Mouse (Mus musculus) bone marrow macrophage, adult 2 months (primary cell): ENCODE data around the gene Simc1. TPM values are rescaled to one million over a fixed set of nuclear protein-coding genes. Genes with fewer than 3 reads are reported as not detected.

Experiments
- H3K27ac ChIP-seq: 2 replicates; pipeline ENCODE4 v1.5.1; 2012; ENCODE audit warnings: low read depth, low read length; ENCODE audit not compliant: insufficient read depth
- H3K4me1 ChIP-seq: 2 replicates; pipeline ENCODE4 v1.6.1; 2012; ENCODE audit warnings: low read length; ENCODE audit not compliant: control insufficient read depth, insufficient read depth
- H3K4me3 ChIP-seq: 2 replicates; pipeline ENCODE4 v1.5.1; 2012; ENCODE audit warnings: mild to moderate bottlenecking, low read length, moderate library complexity; ENCODE audit not compliant: insufficient read depth
- CTCF ChIP-seq: IDR thresholded peaks from 2 replicates; pipeline ENCODE4 v1.5.1; 2012; ENCODE audit warnings: low read depth, mild to moderate bottlenecking, low read length, moderate library complexity
- POLR2A ChIP-seq: IDR thresholded peaks from 2 replicates; pipeline ENCODE4 v1.6.1; 2012; ENCODE audit warnings: mild to moderate bottlenecking, low read depth, low read length, borderline replicate concordance
- polyA plus RNA-seq: library from polyadenylated mRNA; stranded (reverse); fragments of >200 nt; gene quantifications from 2 replicates; pipeline ENCODE4 v1.2.4, GENCODE M21; 2012; ENCODE audit not compliant: missing spikeins, insufficient read depth, insufficient read length

The Simc1 gene
- polyA plus RNA-seq, 1 experiment: 3.6 TPM

DNA sequence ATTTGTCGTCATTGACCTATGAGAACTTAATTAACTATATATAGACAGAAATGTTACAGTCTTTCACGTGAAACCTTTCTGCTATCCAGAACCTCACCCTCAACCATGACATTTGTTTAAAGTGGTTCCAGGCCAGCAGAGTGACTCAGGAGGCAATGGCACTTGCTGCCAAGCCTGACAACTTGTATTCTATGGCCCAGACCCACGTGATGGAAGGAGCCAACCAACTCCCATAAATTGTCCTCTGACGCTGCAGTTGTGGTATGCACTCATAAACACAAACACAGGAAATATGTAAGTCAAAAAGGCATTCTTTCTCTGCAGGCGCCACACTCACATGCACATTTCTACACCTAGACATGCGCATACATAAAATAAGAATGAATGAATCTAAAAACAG is 23.6 kb downstream of the Simc1 start:
- TF ChIP-seq CTCF (no peak), POLR2A (no peak)

DNA sequence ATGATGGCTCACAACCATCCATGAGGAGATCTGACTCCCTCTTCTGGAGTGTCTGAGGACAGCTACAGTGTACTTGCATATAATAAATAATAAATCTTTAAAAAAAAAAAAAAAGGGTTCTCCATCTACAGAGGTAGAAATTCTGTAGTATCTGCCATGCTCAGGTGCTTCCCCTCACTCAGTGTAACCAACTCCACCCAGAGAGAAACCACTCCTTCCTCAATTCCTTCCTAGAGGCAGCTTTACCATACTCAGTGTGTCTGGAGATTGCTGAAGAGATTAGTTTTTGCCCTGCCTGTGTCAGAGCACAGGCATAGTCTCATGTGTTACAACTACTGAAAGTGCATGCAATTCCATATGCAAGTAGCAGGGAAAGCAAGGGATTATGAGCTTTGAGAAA is 28.6 kb downstream of the Simc1 start:
- H3K27ac ChIP-seq: no peak overlapping the region
- TF ChIP-seq CTCF (no peak), POLR2A (no peak)
- H3K4me3 ChIP-seq: no peak overlapping the region
- H3K4me1 ChIP-seq: 0 out of 2 replicates have a peak, but pooled peaks cover 3% of the 10 kb centered on the region

More for the DNA sequence above, 23.6 kb downstream of the Simc1 start:
- Histone ChIP-seq H3K4me1 (no peaks in the 10 kb centered on the region), H3K27ac (no peak overlapping the region), H3K4me3 (no peak overlapping the region)

DNA sequence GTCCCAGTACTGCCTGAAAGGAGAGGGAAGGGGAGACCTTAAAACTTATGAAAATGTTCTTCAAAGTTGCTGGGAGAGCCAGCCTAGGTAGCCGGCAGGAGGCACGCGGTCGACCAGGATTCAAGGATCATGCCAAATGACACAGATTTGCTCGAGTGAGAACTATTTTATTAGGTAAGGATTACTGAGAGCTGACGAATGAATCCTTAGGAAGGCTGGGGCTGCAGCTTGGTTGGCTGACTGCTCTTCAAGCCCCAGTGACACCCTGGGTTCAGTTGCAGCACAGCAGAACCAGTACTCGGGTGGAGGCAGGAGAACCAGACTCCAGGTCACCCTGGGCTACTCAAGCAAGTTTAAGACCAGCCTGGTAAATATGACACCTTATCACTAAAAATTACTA is 44.5 kb downstream of the Simc1 start:
- Histone ChIP-seq H3K4me3 (no peak overlapping the region), H3K4me1 (no peaks in the 10 kb centered on the region), H3K27ac (no peak overlapping the region)
- TF ChIP-seq POLR2A: no peak
- TF ChIP-seq CTCF: no peak

DNA sequence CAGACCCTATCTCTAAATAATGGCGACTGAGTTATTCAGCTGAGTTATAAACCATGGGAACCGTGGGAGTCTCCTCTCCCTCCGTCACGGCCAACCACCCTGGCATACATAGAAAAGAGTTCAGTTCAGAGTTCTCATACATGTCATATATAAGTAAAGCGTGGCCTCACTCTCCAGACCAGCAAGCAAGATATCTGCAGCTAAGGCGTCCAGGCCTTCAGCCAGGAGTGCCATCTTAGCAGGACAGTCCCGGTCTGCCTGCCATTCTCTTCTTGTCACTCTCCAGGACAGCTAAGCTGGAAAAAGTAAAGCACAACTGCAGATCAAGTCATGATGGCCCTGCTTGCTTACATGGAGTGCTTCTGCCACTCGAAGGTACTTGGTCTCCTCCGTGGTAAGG is 52.6 kb downstream of the Simc1 start:
- TF ChIP-seq POLR2A: no peak

DNA sequence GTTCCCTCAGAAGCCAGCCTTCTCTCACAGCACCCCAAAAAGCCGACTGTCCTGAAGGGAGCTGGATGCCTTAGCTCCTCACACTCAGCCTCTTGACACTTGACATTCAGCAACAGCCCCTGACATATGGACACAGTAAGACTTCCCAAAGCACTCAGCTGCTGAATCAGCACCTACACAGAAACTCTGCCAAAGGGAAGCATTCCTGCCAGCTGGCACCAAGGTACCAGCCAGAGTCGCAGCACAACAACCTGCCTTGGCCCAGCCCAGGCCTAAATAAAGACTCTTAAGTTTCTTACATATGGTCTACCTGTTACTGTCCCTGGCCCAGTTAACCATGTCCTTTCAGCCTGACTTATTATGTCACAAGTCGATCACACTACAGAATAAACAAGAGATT is 53.2 kb downstream of the Simc1 start:
- TF ChIP-seq POLR2A (no peak), CTCF (no peak)
- Histone ChIP-seq H3K4me3 (no peak overlapping the region), H3K4me1 (no peaks in the 10 kb centered on the region), H3K27ac (no peak overlapping the region)

More for the DNA sequence above, 52.6 kb downstream of the Simc1 start:
- Histone ChIP-seq H3K4me3 (no peak overlapping the region), H3K4me1 (no peaks in the 10 kb centered on the region), H3K27ac (no peak overlapping the region)

DNA sequence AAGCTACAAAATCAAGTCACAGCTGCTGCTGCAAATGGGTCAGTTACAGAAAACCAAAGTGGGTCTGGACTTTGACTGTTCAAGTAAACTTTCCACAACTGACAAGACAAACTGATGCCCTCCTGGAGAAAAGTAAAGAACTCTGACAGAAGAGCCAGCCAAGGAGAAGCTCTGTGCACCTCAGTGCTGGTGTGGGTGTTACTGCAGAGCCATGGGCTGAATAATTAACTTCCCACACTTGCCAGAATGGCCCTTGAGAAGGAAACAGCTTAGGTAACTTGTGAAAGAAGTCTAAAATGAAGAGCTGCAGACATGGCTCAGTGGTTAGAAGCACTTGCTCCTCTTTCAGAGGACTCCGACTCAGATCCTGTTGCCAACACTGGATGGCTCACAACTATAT is 54.1 kb downstream of the Simc1 start:
- Histone ChIP-seq H3K4me3 (no peak overlapping the region), H3K4me1 (no peaks in the 10 kb centered on the region), H3K27ac (no peak overlapping the region)
- TF ChIP-seq POLR2A: no peak
- TF ChIP-seq CTCF: no peak

DNA sequence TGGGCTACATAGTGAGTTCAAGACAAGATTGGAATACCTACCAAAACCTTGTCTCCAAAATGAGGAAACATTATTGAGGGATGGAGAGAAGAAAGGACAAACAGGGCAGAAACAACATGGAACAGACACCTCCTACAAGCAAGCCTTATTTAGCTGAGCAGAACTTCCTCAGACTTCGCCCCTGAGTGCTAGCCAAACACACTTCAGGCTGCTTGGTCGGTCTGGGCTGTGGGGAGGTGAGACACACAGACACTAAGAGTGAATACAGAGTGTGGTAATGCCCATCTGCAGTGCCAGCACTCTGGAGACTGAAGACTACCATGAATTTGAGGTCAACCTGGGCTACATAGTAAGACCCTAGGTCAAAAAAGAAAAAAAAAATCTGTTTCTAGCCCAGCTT is 56.1 kb downstream of the Simc1 start:
- peaks cover 3% of the 10 kb centered on the region; the same call in 1 of the 2 replicates for H3K4me1 ChIP-seq
- no peak for TF ChIP-seq POLR2A
- no peak for TF ChIP-seq CTCF
- H3K4me3 ChIP-seq: no peak overlapping the region
- H3K27ac ChIP-seq: no peak overlapping the region

DNA sequence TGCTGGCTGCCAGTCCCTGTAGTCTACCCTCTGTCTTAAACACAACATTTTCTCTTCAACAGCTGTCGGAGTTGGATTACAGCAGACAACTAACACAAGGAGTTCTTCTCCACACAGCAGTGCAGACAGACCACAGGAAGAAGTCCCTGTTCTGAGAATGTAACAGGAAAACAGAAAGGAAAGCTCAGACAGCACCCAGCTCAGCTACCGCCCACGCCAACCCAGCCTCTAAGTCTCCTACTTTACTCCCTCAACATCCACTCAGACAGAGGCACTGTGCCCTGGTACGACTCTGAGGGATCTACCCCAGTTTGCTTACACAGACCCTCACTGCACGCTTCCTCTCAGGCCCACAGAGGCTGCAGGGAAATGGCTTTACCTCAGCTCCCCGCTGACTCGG is 57.0 kb downstream of the Simc1 start:
- Histone ChIP-seq H3K4me3 (no peak overlapping the region), H3K4me1 (peaks cover 3% of the 10 kb centered on the region; the same call in 1 of the 2 replicates), H3K27ac (no peak overlapping the region)
- TF ChIP-seq POLR2A (no peak), CTCF (no peak)

DNA sequence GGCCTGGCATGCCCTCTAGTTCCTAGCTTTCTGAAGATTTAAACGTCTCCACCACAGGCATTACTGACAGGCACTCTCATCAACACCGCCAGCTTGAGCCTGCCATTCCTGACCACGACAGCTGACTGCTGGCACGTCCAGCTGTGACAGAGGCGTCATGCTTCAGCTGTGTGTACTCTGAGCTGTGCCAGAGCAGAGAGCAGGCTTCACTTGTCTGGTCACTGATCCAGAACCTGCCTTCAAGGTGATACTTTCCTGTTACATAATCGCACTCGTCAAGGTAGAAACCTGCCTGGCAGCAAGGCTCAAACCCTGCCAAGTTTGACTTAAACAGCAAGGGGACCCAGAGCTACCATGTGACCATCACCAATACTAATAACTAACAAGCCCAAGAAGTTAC is 59.0 kb downstream of the Simc1 start:
- H3K4me3 ChIP-seq: no peak overlapping the region
- H3K4me1 ChIP-seq: peaks cover 5% of the 10 kb centered on the region; the same call in 1 of the 2 replicates
- H3K27ac ChIP-seq: no peak overlapping the region
- TF ChIP-seq CTCF (no peak), POLR2A (no peak)

DNA sequence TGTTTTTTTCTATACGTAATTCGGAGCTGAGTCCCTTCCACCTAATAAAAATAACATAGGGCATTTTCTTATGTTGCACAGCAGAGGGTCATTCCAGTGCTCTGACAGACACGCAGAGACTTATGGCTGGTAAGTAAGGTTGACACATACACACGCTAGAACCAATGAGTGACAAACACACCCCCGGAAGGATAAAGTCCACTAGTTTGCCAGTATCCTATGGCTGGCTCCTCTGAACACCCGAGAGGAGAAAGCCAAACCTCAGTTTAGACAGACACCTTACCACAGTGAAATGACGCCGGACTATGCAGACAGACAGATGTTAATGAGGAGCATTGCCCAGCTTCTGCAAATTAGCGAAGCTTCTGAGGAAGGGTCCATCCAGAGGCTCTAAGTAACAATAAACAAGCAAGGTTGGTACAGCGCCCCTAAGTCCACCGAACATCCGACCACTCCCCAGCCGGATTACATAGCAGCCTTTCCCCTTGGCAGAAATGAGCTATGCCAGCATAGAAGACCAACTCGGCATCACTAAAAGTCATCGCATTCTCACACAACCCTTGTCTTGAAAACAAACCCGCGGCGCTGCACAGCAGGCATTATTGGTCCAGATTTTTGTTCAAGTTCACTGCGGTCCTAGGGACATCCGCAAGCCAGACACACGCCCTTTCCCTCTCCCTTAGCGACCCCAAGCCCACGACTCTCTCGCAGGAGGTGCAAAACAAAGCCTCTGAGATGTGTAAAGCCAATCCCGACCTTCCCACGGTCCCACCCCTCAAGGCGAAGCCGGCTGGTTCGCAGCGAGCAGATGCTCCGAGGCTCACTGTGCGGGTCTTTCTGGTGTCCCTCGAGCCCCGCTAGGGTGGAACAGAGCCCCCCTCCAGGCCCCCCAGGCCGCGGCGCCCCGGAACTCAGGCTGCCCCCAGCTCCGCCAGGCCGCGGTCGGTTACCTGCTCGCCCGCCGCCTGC is 60.9 kb downstream of the Simc1 start:
- peaks cover 9% of the 10 kb centered on the region; the same call in 1 of the 2 replicates for H3K4me1 ChIP-seq
- peak overlapping the region; percentile 78 for H3K4me3 ChIP-seq
- no peak overlapping the region for H3K27ac ChIP-seq
- TF ChIP-seq CTCF (no peak), POLR2A (no peak)
